Mouse (Mus musculus): ENCODE data around the gene Gpsm1. TPM values are rescaled to one million over a fixed set of nuclear protein-coding genes. Genes with fewer than 3 reads are reported as not detected.

Gpsm1 gene
- polyA plus RNA-seq, 1 experiment from 2014 or later = 114 TPM

DNA sequence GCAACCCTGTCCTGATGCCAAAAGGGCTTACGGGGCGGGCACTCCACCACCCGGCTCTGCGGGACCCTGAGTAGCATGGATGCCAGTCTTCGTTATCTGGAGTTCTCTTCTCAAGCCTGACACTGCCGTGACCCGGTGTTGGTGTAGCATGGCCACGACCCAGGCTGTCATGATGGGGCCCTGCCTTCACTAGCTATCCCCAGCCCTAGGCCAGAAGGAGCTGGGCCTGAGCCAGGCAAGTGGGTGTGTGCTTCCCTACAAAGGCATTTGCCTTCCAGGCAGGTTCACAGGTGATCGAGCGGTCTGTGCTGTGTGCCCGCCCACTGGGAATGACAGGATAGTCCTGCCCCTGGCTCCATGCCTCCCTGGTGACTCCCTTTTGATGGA, 603 bp downstream of the Gpsm1 start:
- no peak for DNase-seq (ENCODE audit: low spot score)
- peaks cover 74% of the 10 kb centered on the region for H3K4me1 ChIP-seq (replicated peaks)
- peaks cover 38% of the 10 kb centered on the region for H3K36me3 ChIP-seq
- H3K4me3 ChIP-seq = peak overlapping the region; percentile 95
- H3K27me3 ChIP-seq (ENCODE audit: insufficient read depth, poor library complexity, severe bottlenecking) = no peaks in the 10 kb centered on the region
- H3K9me3 ChIP-seq = no peaks in the 10 kb centered on the region
- peak overlapping the region; percentile 98 for H3K27ac ChIP-seq
- WGBS = 1% methylated on average over 11 of the region's 11 CpGs

DNA sequence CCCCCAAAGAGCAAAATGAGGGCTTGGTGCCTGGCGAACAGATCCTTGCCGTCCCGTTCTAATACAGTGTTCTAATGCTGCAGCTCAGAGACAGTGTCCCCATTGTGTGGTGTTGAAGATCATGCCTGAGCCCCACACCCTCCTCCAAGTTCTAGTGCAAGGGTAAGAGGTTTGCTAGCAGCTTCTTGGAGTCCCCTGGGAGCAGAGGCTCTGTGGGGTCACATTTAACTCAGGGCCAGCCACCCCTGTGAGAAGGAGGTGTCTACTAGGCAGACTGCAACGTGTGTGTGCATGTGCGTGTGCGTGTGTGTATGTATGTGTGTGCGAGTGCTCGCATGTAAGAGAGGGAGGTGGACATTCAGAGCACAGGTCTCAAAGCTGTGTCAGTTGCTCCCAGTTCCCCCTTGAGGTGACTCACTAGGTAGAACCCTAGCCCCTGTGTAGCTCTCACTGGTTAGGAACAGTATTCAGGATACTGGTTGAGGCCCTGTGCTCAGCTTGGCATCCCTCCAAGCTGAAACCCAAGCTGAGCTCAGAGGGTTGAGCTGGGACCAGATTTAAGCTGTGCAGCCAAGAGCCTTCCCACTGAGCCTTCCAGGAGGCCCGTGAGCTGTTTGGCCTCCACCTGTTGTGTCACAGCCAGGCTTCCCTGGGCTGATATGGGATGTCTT, 1.4 kb downstream of the Gpsm1 start:
- Histone ChIP-seq H3K4me3 (peak overlapping the region; percentile 95), H3K36me3 (peaks cover 46% of the 10 kb centered on the region), H3K4me1 (replicated peaks) (peaks cover 72% of the 10 kb centered on the region), H3K27me3 (ENCODE audit: insufficient read depth, poor library complexity, severe bottlenecking) (no peaks in the 10 kb centered on the region), H3K27ac (peak overlapping the region; percentile 98), H3K9me3 (no peaks in the 10 kb centered on the region)
- WGBS = 71% methylated on average over 9 of the region's 9 CpGs
- no peak for DNase-seq (ENCODE audit: low spot score)

DNA sequence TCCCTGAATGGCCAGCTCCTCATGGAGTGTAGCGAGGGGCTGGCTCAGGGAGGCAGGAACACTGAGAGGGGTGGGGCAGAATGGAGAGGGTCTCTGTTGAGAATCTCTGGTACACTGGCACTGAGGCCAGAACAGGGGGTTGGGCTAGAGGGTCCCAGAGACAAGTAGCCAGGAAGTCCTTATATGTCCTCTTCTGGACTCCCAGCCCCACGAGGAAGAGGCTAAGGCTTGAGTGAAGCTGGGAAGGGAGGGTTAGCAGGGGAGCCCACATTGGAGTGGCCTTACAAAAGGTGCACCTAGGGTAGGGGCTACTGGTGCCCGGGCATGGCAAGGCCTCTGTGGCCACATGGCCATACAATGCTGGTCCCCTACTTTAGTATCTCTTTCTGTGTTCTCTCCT, 2.1 kb downstream of the Gpsm1 start:
- H3K4me1 ChIP-seq (replicated peaks) = peaks cover 71% of the 10 kb centered on the region

DNA sequence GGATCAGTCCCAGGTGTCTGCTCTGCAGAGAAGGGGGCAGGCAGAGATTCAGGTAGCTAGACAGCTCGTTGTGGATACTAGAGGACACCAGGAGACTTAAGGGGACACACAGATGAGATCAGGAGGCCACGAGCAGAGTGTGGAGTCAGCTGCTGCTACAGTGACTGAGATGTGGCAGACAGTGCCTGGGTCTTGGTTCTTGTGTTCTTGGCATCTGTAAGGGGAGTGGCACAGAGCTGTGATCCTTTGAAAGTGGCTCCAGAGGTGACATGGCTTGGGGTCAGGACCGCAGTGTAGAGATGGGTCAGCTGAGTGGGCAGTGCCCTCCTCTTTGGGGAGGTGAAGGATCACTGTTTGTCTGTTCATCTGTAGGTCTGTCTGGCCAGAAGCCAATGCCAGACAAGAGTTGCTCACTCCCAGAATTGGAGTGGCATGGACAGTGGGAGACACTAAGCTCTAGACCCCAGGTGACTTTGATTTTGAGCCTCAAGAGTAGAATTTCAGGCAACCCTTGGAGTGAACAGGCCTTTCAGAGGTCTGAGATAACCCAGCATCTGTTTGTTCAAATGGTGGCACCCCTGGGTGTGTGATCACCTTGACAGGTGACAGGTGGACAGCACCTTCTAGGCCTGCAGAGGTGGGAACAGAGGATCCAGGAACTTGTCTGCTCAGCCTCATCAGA, 2.8 kb downstream of the Gpsm1 start:
- Histone ChIP-seq H3K4me1 (replicated peaks) (peaks cover 67% of the 10 kb centered on the region), H3K27me3 (ENCODE audit: insufficient read depth, poor library complexity, severe bottlenecking) (no peaks in the 10 kb centered on the region), H3K36me3 (peaks cover 60% of the 10 kb centered on the region), H3K9me3 (no peaks in the 10 kb centered on the region), H3K4me3 (peak overlapping the region; percentile 95; the same call in 1 of the 2 replicates), H3K27ac (no peak overlapping the region)
- no peak for DNase-seq (ENCODE audit: low spot score)
- 83% methylated on average over 3 of the region's 3 CpGs for WGBS

More for the DNA sequence above, 2.1 kb downstream of the Gpsm1 start:
- WGBS = 66% methylated on average over 3 of the region's 3 CpGs
- no peak for DNase-seq (ENCODE audit: low spot score)
- Histone ChIP-seq H3K36me3 (peaks cover 53% of the 10 kb centered on the region), H3K27ac (peak overlapping the region; percentile 98), H3K27me3 (ENCODE audit: insufficient read depth, poor library complexity, severe bottlenecking) (no peaks in the 10 kb centered on the region), H3K4me3 (peak overlapping the region; percentile 95), H3K9me3 (no peaks in the 10 kb centered on the region)

DNA sequence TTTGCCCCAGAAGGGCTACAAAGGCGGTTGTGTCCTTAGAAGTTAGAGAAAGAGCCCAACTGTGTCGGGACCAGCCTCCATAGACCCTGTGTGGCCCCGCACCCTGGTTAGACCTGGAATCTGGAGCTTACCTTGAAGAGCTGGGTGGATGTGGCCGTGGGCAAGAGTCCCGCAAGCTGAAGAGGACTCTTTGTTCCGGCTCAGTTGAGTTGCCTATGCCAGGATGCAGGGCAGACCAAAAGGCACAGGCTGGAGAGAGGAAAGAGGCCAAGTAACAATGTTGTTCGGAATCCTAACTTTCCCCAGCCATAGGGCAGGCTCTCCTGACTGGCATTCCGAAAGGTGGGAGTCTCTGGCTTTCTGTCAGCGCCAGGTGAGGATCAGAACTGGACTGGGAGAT, 3.8 kb downstream of the Gpsm1 start:
- peaks cover 64% of the 10 kb centered on the region for H3K4me1 ChIP-seq (replicated peaks)
- WGBS = 92% methylated on average over 9 of the region's 9 CpGs
- H3K4me3 ChIP-seq = no peak overlapping the region
- H3K27me3 ChIP-seq (ENCODE audit: insufficient read depth, poor library complexity, severe bottlenecking) = no peaks in the 10 kb centered on the region
- H3K27ac ChIP-seq = no peak overlapping the region
- DNase-seq (ENCODE audit: low spot score) = no peak
- peaks cover 70% of the 10 kb centered on the region for H3K36me3 ChIP-seq
- no peaks in the 10 kb centered on the region for H3K9me3 ChIP-seq

DNA sequence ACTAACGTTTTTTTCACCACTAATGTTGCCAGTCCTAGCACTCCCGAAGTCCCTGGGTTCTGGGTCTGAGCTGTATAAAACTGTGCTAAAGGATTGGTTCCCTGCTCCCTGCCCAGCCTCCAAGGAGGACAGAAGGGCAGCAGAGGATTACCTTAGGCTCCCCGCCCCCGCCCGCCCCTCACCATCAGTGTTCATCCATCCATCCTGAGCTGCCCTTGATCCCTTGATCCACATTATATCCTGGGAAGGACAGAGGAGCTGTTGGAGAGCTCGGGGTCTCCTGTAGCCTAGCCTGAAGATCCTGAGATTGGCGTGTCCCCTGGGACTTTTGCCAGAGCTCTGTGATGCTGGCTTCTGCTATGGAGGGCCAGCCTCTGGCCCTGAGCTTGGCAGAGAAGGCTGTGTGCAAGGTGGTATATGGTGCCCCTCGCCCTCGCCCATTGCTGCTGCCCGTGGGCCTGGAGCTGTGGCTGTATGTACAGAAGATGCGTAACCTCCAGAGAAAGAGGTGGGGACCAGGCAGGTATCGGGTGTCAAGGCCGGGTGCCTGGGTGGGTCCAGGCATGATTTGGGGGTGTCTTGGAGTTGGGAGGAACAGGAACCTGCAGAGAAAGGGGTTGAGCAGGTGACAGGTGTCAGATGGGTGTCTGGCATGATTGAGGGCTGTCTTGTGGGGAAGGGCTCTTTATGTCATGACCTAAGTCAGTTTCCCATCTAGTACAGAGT, 4.4 kb downstream of the Gpsm1 start:
- 91% methylated on average over 13 of the region's 13 CpGs for WGBS
- H3K27ac ChIP-seq = no peak overlapping the region
- no peaks in the 10 kb centered on the region for H3K9me3 ChIP-seq
- H3K4me1 ChIP-seq (replicated peaks) = peaks cover 58% of the 10 kb centered on the region
- H3K36me3 ChIP-seq = peaks cover 76% of the 10 kb centered on the region
- no peaks in the 10 kb centered on the region for H3K27me3 ChIP-seq (ENCODE audit: insufficient read depth, poor library complexity, severe bottlenecking)
- no peak overlapping the region for H3K4me3 ChIP-seq
- DNase-seq (ENCODE audit: low spot score) = no peak

DNA sequence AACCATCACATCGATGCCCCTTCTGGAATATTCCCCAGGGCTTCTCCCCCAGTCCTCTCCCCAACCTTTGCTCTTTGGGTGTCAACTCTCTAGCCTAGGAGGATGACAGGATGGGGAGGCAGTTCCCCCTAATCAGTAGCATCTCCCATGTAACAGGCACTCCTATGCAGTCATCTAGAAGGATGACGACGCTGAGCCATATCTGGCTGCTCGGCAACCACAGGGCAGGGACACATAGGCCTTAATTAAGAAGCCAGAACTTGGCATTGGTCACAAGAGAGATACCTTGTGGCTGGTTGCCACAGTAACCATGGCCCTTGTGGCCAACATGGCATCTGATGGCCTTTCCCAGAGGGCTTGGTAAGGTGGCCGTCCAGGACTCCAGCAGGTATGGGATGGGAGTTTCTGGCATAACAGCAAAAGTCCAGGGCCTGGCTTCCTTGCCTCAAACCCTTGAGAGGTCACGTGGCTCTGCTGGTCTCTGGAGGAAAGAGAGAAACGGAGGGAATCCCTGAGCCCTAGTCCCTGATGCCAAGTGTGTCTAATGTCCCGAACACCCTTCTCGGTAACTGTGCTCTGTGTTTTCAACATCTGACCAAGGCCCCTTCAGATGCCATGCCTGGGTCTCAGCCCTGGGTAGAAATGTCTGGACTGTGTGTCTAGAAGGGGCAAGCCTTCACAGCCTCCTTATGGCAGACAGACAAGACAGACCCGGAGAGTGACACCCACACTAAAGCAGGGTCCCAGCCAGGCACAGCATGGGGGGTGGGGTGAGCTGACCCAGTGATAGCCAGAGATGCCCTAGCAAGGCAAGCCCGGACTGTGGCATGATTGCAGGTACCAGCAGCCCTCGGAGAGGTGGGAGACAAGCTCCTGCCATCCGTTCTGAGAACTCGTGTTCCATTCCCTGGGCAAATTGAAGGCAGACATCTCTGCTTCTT, 5.2 kb downstream of the Gpsm1 start:
- Histone ChIP-seq H3K9me3 (no peaks in the 10 kb centered on the region), H3K27me3 (ENCODE audit: insufficient read depth, poor library complexity, severe bottlenecking) (no peaks in the 10 kb centered on the region), H3K27ac (no peak overlapping the region), H3K36me3 (peaks cover 84% of the 10 kb centered on the region), H3K4me3 (no peak overlapping the region), H3K4me1 (replicated peaks) (peaks cover 50% of the 10 kb centered on the region)
- 90% methylated on average over 14 of the region's 14 CpGs for WGBS
- DNase-seq (ENCODE audit: low spot score) = no peak

DNA sequence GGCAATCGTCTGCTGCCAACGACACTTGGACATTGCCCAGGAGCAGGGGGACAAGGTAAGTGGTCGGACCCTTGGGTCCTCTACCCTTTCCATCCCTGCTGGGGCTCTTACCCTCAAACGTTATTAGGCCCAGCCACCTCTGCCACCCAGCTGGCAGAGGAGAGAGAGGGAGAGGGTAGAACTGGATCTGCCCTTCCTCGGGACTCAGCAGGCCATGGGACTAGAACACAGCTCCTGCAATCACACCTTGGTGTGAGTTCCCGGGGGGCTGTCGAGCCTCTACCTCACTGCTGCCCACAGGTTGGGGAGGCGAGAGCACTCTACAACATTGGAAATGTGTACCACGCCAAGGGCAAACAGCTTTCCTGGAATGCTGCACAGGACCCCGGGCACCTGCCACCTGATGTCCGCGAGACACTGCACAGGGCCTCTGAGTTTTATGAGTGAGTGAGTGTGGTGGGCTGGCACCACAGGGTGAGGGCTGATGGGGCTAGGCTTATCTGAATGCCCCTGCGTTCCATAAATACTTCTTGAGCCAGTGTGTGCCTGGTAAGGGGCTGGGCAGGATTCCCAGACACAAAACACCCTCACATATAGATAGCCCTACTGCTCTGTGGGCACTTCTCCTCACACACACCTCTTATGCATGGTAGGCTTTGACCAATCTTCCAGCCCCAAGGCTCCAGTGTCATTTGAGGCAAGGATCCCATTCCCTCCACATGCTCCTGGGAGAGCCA, 8.4 kb downstream of the Gpsm1 start:
- no peak overlapping the region for H3K4me3 ChIP-seq
- H3K9me3 ChIP-seq = no peaks in the 10 kb centered on the region
- no peak overlapping the region for H3K27ac ChIP-seq
- H3K4me1 ChIP-seq (replicated peaks) = peaks cover 18% of the 10 kb centered on the region
- 92% methylated on average over 13 of the region's 13 CpGs for WGBS
- DNase-seq (ENCODE audit: low spot score) = no peak
- no peaks in the 10 kb centered on the region for H3K27me3 ChIP-seq (ENCODE audit: insufficient read depth, poor library complexity, severe bottlenecking)
- H3K36me3 ChIP-seq = peaks cover 98% of the 10 kb centered on the region

DNA sequence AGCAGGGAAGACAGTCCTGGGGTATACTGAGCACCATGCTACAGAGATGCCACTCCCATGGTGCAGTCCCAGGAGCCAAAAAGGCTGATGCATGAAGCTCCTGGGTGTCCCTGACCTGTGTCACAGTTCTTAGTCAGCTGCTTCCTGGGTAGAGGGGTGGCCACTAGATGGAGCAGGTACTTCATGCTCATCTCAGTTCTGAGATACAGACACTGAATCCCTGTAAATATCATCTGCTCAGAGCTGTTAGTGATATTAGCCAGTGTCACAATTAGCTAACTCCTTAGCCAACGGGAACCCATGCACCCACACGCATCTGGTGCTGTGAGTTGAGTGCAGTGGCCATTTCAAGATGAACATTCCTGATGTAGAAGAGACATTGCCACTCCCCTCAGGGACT, 9.6 kb downstream of the Gpsm1 start:
- 92% methylated on average over 2 of the region's 2 CpGs for WGBS
- H3K4me1 ChIP-seq (replicated peaks) = peaks cover 14% of the 10 kb centered on the region
- no peak for DNase-seq (ENCODE audit: low spot score)
- no peaks in the 10 kb centered on the region for H3K9me3 ChIP-seq
- no peaks in the 10 kb centered on the region for H3K27me3 ChIP-seq (ENCODE audit: insufficient read depth, poor library complexity, severe bottlenecking)
- H3K4me3 ChIP-seq = no peak overlapping the region
- peaks cover 96% of the 10 kb centered on the region for H3K36me3 ChIP-seq
- no peak overlapping the region for H3K27ac ChIP-seq

DNA sequence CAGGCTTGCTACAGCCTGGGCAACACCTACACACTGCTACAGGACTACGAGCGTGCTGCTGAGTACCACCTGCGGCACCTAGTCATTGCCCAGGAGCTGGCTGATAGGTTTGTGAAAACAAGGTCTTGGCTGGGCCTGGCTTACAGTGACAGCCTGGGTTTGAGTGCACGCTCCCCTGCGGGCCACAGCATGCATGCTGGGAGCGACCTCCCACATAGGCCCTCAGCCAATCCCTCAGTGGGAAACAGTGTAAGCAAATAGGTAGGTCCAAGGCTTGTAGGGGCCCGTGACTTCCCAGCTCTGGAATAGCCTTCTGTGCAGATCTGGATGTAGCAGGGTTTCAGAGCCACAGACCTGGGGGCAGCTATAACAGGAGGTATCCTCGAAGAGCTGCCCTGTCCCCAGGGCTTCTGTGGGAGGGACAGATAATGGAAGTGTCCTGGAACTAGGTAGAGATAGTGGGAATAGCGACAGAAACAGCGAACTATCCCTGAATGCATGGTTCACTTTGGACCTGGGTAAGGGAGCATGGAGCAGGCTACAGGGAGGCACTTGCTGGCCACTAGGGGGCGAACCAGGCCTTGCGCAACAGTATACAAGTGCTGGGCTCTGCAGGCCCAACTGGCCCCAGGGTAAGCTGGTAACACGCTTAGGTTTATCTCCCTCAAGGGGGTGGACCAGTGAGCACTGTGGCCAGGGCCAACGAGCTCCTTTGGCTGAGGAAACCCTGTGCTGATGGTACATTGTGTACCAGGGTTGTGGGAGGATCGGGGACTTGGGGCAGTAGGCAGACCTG, 10.3 kb downstream of the Gpsm1 start:
- Histone ChIP-seq H3K27me3 (ENCODE audit: insufficient read depth, poor library complexity, severe bottlenecking) (no peaks in the 10 kb centered on the region), H3K4me3 (no peak overlapping the region), H3K9me3 (no peaks in the 10 kb centered on the region), H3K36me3 (peaks cover 96% of the 10 kb centered on the region), H3K4me1 (replicated peaks) (peaks cover 14% of the 10 kb centered on the region), H3K27ac (no peak overlapping the region)
- WGBS = 70% methylated on average over 15 of the region's 15 CpGs
- peak; percentile 72 for DNase-seq (ENCODE audit: low spot score)

DNA sequence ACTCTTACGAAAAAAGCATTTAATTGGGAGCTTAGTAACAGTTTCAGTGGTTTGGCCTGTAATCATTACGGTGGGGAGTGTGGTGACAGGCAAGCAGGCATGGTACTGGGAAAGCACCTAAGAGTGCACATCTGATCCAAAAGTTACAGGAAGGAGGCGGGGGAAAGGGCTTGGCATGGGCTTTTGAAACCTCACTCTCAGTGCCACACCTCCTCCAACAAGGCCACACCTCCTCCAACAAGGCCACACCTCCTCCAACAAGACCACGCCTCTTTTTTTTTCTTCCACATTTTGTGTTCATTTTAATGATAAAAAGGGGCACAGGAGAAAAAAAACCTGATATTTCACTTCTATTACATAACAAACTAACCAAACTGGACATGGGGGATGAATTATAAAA, 12.5 kb downstream of the Gpsm1 start:
- H3K4me3 ChIP-seq = no peak overlapping the region
- H3K9me3 ChIP-seq = no peaks in the 10 kb centered on the region
- peaks cover 16% of the 10 kb centered on the region for H3K4me1 ChIP-seq (replicated peaks)
- H3K27me3 ChIP-seq (ENCODE audit: insufficient read depth, poor library complexity, severe bottlenecking) = no peaks in the 10 kb centered on the region
- 90% methylated on average over 4 of the region's 4 CpGs for WGBS
- H3K36me3 ChIP-seq = peaks cover 96% of the 10 kb centered on the region
- DNase-seq (ENCODE audit: low spot score) = no peak
- H3K27ac ChIP-seq = no peak overlapping the region

Measured in hindbrain, embryonic 10.5 days (tissue).